Mouse (Mus musculus): ENCODE results near the gene Arhgef17. TPM values are rescaled to one million over a fixed set of nuclear protein-coding genes. Genes with fewer than 3 reads are reported as not detected.

Gene Arhgef17
- total RNA-seq (2015) (0.12 and 0.44 TPM in 2 replicates), total RNA-seq (2017) (0.08 TPM in 1 of 2 replicates, not detected in the other)

GRCm38 (mm10) chr7:100931926-100932480, at the start of gene Arhgef17:
Arhgef17 (minus strand) TSS chr7:100932107.
- ATAC-seq (replicated peaks; ENCODE audit: poor library complexity) = no peak

GRCm38 (mm10) chr7:100979175-100979574, 47.3 kb upstream of the Arhgef17 start:
- ATAC-seq (replicated peaks; ENCODE audit: poor library complexity) = 0 out of 2 replicates have a peak, but pooled peaks have one; percentile 37

GRCm38 (mm10) chr7:100978171-100978570, 46.3 kb upstream of the Arhgef17 start:
- ATAC-seq (replicated peaks; ENCODE audit: poor library complexity) = no peak

GRCm38 (mm10) chr7:100974135-100974903, 42.4 kb upstream of the Arhgef17 start, which contains the start of gene P2ry6:
P2ry6 (minus strand) TSS chr7:100974649.
- ATAC-seq (replicated peaks; ENCODE audit: poor library complexity) = peak; percentile 56

GRCm38 (mm10) chr7:100972875-100973274, 41.0 kb upstream of the Arhgef17 start:
- ATAC-seq (replicated peaks; ENCODE audit: poor library complexity) = no peak

- ATAC-seq (replicated peaks; ENCODE audit: poor library complexity) = no peak
Observed at GRCm38 (mm10) chr7:100968874-100969659, 37.2 kb upstream of the Arhgef17 start.

GRCm38 (mm10) chr7:100968376-100968775, 36.5 kb upstream of the Arhgef17 start:
- ATAC-seq (replicated peaks; ENCODE audit: poor library complexity) = no peak

GRCm38 (mm10) chr7:100967850-100968249, 35.9 kb upstream of the Arhgef17 start:
- ATAC-seq (replicated peaks; ENCODE audit: poor library complexity) = no peak

GRCm38 (mm10) chr7:100966014-100966413, 34.1 kb upstream of the Arhgef17 start:
- ATAC-seq (replicated peaks; ENCODE audit: poor library complexity) = no peak

- peak; percentile 68 for ATAC-seq (replicated peaks; ENCODE audit: poor library complexity)
Observed at GRCm38 (mm10) chr7:100965079-100965478, 33.2 kb upstream of the Arhgef17 start.

GRCm38 (mm10) chr7:100964242-100964641, 32.3 kb upstream of the Arhgef17 start:
- peak; percentile 87 for ATAC-seq (replicated peaks; ENCODE audit: poor library complexity)

- no peak for ATAC-seq (replicated peaks; ENCODE audit: poor library complexity)
Observed at GRCm38 (mm10) chr7:100963381-100963780, 31.5 kb upstream of the Arhgef17 start.

GRCm38 (mm10) chr7:100961146-100961545, 29.2 kb upstream of the Arhgef17 start:
- ATAC-seq (replicated peaks; ENCODE audit: poor library complexity) = peak; percentile 27

GRCm38 (mm10) chr7:100960462-100960861, 28.6 kb upstream of the Arhgef17 start:
- no peak for ATAC-seq (replicated peaks; ENCODE audit: poor library complexity)

- peak; percentile 55; the same call in 1 of the 2 replicates for ATAC-seq (replicated peaks; ENCODE audit: poor library complexity)
Observed at GRCm38 (mm10) chr7:100958426-100958825, 26.5 kb upstream of the Arhgef17 start.

GRCm38 (mm10) chr7:100952686-100953085, 20.8 kb upstream of the Arhgef17 start:
- no peak for ATAC-seq (replicated peaks; ENCODE audit: poor library complexity)

GRCm38 (mm10) chr7:100951903-100952302, 20.0 kb upstream of the Arhgef17 start:
- no peak; the same call in 1 of the 2 replicates for ATAC-seq (replicated peaks; ENCODE audit: poor library complexity)

- peak; percentile 82 for ATAC-seq (replicated peaks; ENCODE audit: poor library complexity)
Observed at GRCm38 (mm10) chr7:100950481-100951010, 18.6 kb upstream of the Arhgef17 start.

- no peak; the same call in 1 of the 2 replicates for ATAC-seq (replicated peaks; ENCODE audit: poor library complexity)
Observed at GRCm38 (mm10) chr7:100950031-100950430, 18.1 kb upstream of the Arhgef17 start.

- ATAC-seq (replicated peaks; ENCODE audit: poor library complexity) = no peak
Observed at GRCm38 (mm10) chr7:100944738-100945137, 12.8 kb upstream of the Arhgef17 start.

- peak; percentile 54 for ATAC-seq (replicated peaks; ENCODE audit: poor library complexity)
Observed at GRCm38 (mm10) chr7:100944306-100944705, 12.4 kb upstream of the Arhgef17 start.

Data from megakaryocyte progenitor cell, adult 5-6 weeks (primary cell).